Mouse (Mus musculus) heart, postnatal 0 days (tissue): ENCODE results near the gene Il12b. TPM values are rescaled to one million over a fixed set of nuclear protein-coding genes. Genes with fewer than 3 reads are reported as not detected.

ENCODE experiments used
- ATAC-seq: fragments of 200-750 bp; cut with Nextera tagmentation; 2 replicates; pipeline ENCODE4 v1.8.0; 2017; ENCODE audit warnings: low read depth, moderate number of reproducible peaks, moderate library complexity; ENCODE audit not compliant: insufficient read depth
- DNase-seq: peaks from one replicate; pipeline ENCODE4 v3.0.0-alpha.2; 2016; ENCODE audit warnings: low spot score
- H3K27ac ChIP-seq: fragments of 300-500 bp; sonication (generic); 2 replicates; pipeline ENCODE4 v1.5.1; 2014; ENCODE audit warnings: low read depth, mild to moderate bottlenecking
- H3K27me3 ChIP-seq: fragments of 300-500 bp; sonication (generic); 2 replicates; pipeline ENCODE4 v1.6.1; 2014; ENCODE audit warnings: low read length, mixed read lengths; ENCODE audit not compliant: control insufficient read depth, insufficient read depth
- H3K36me3 ChIP-seq: fragments of 300-500 bp; sonication (generic); replicated peaks from 2 replicates; pipeline ENCODE4 v1.6.1; 2014; ENCODE audit warnings: low read length, mixed read lengths; ENCODE audit not compliant: control insufficient read depth, insufficient read depth
- H3K4me1 ChIP-seq: fragments of 300-500 bp; sonication (generic); 2 replicates; pipeline ENCODE4 v1.6.1; 2014; ENCODE audit warnings: antibody characterized with exemption; ENCODE audit not compliant: control insufficient read depth, insufficient read depth
- H3K4me2 ChIP-seq: fragments of 300-500 bp; sonication (generic); 2 replicates; pipeline ENCODE4 v1.6.1; 2014; ENCODE audit warnings: low read depth, mild to moderate bottlenecking, low read length, moderate library complexity
- H3K4me3 ChIP-seq: fragments of 300-500 bp; sonication (generic); 2 replicates; pipeline ENCODE4 v1.5.1; 2014; ENCODE audit warnings: low read depth, low read length
- H3K9ac ChIP-seq: fragments of 300-500 bp; sonication (generic); replicated peaks from 2 replicates; pipeline ENCODE4 v1.6.1; 2014; ENCODE audit warnings: low read depth, low read length, mixed read lengths
- H3K9me3 ChIP-seq: fragments of 300-500 bp; sonication (generic); replicated peaks from 2 replicates; pipeline ENCODE4 v1.6.1; 2016; ENCODE audit warnings: low read length; ENCODE audit not compliant: control insufficient read depth
- CTCF ChIP-seq: IDR thresholded peaks from 2 replicates; pipeline ENCODE4 v1.5.1; 2016; ENCODE audit warnings: antibody characterized with exemption, control low read depth, low read depth
- EP300 ChIP-seq: IDR thresholded peaks from 2 replicates; pipeline ENCODE4 v1.6.1; 2016; ENCODE audit warnings: antibody characterized with exemption, low read depth
- WGBS: fragments of 180-500 bp; shearing (Covaris S2); extraction: QIAGEN DNeasy Blood & Tissue Kit; methylation state at CpG from one replicate; pipeline ENCODE4 v1.1.7; 2014; 5-methylcytosine and 5-hydroxymethylcytosine counted together
- polyA plus RNA-seq: library from polyadenylated mRNA; unstranded; fragments of >200 nt; fragmentation: Nextera tagmentation; extraction: Ambion mirVana; gene quantifications from 2 replicates; pipeline ENCODE4 v1.2.1, GENCODE M21; 2015
- total RNA-seq: library from RNA; depleted of rRNA; stranded (reverse); fragments of >200 nt; gene quantifications from 2 replicates; pipeline ENCODE4 v1.2.3, GENCODE M21; 2014; ENCODE audit warnings: low replicate concordance; rRNA removed

Il12b gene
- not detected in 2 replicates for total RNA-seq
- polyA plus RNA-seq: not detected in 2 replicates

- DNase-seq (no peak), ATAC-seq (no peak)
- Histone ChIP-seq H3K4me3 (peak within 1 kb of the TSS; percentile 17), H3K36me3 (no peaks in the 10 kb centered on the region), H3K27ac (no peak within 1 kb of the TSS), H3K9ac (no peak within 1 kb of the TSS), H3K9me3 (no peaks in the 10 kb centered on the region), H3K27me3 (no peaks in the 10 kb centered on the region), H3K4me2 (peak within 1 kb of the TSS; percentile 52), H3K4me1 (peaks cover 12% of the 10 kb centered on the region; the same call in 1 of the 2 replicates)
- WGBS: 73% methylated on average over 6 of the region's 6 CpGs
- TF ChIP-seq CTCF: no peak
- TF ChIP-seq EP300: no peak
Observed at GRCm38 (mm10) chr11:44399763-44400162, at the start of gene Il12b. TSS of gene Il12b (plus strand) at chr11:44400063.

GRCm38 (mm10) chr11:44354860-44355470 lies 44.9 kb upstream of the Il12b start:
- DNase-seq (no peak), ATAC-seq (no peak)
- no peaks in the 10 kb centered on the region for H3K4me1 ChIP-seq
- TF ChIP-seq EP300 (no peak), CTCF (no peak)
- no peaks in the 10 kb centered on the region for H3K9me3 ChIP-seq
- no peaks in the 10 kb centered on the region for H3K27me3 ChIP-seq
- no peak overlapping the region for H3K9ac ChIP-seq
- 75% methylated on average over 8 of the region's 8 CpGs for WGBS
- H3K4me2 ChIP-seq: no peak overlapping the region
- H3K27ac ChIP-seq: no peak overlapping the region
- no peaks in the 10 kb centered on the region for H3K36me3 ChIP-seq
- no peak overlapping the region for H3K4me3 ChIP-seq

GRCm38 (mm10) chr11:44356171-44356570 lies 43.7 kb upstream of the Il12b start:
- Histone ChIP-seq H3K4me2 (no peak overlapping the region), H3K4me1 (no peaks in the 10 kb centered on the region), H3K36me3 (no peaks in the 10 kb centered on the region), H3K9me3 (no peaks in the 10 kb centered on the region), H3K9ac (no peak overlapping the region), H3K27ac (no peak overlapping the region), H3K27me3 (no peaks in the 10 kb centered on the region), H3K4me3 (no peak overlapping the region)
- no peak for DNase-seq
- 89% methylated on average over 4 of the region's 4 CpGs for WGBS
- TF ChIP-seq EP300 (no peak), CTCF (no peak)
- no peak for ATAC-seq

GRCm38 (mm10) chr11:44364536-44364935 lies 35.3 kb upstream of the Il12b start:
- no peak for TF ChIP-seq EP300
- H3K4me2 ChIP-seq: no peak overlapping the region
- H3K9me3 ChIP-seq: no peaks in the 10 kb centered on the region
- no peak overlapping the region for H3K9ac ChIP-seq
- H3K27ac ChIP-seq: no peak overlapping the region
- no peaks in the 10 kb centered on the region for H3K36me3 ChIP-seq
- H3K4me3 ChIP-seq: no peak overlapping the region
- ATAC-seq: no peak
- no peaks in the 10 kb centered on the region for H3K4me1 ChIP-seq
- DNase-seq: no peak
- H3K27me3 ChIP-seq: no peaks in the 10 kb centered on the region

- Histone ChIP-seq H3K4me2 (no peak overlapping the region), H3K4me1 (no peaks in the 10 kb centered on the region), H3K4me3 (no peak overlapping the region), H3K36me3 (no peaks in the 10 kb centered on the region), H3K27me3 (no peaks in the 10 kb centered on the region), H3K9me3 (no peaks in the 10 kb centered on the region), H3K9ac (no peak overlapping the region), H3K27ac (no peak overlapping the region)
- TF ChIP-seq CTCF (no peak), EP300 (no peak)
- no peak for ATAC-seq
- no peak for DNase-seq
- 58% methylated on average over 1 of the region's 1 CpGs for WGBS
Observed at GRCm38 (mm10) chr11:44367711-44368110, 32.2 kb upstream of the Il12b start.

- no peak for DNase-seq
- no peak overlapping the region for H3K27ac ChIP-seq
- WGBS: 66% methylated on average over 6 of the region's 6 CpGs
- no peaks in the 10 kb centered on the region for H3K4me1 ChIP-seq
- no peak for ATAC-seq
- TF ChIP-seq CTCF: no peak
- TF ChIP-seq EP300: no peak
- no peaks in the 10 kb centered on the region for H3K9me3 ChIP-seq
- H3K36me3 ChIP-seq: no peaks in the 10 kb centered on the region
- H3K9ac ChIP-seq: no peak overlapping the region
- no peak overlapping the region for H3K4me3 ChIP-seq
- H3K4me2 ChIP-seq: no peak overlapping the region
- H3K27me3 ChIP-seq: no peaks in the 10 kb centered on the region
Observed at GRCm38 (mm10) chr11:44372856-44373255, 27.0 kb upstream of the Il12b start.
